Mouse (Mus musculus) megakaryocyte, embryonic 14.5 days (primary cell): Measurements from ENCODE around the gene Cep350.

ENCODE experiments used
- FLI1 ChIP-seq: IDR thresholded peaks from 2 replicates; pipeline ENCODE4 v1.6.1; 2012; ENCODE audit warnings: low read length, inconsistent platforms, mixed read lengths
- GATA1 ChIP-seq: IDR thresholded peaks from 3 replicates; pipeline ENCODE4 v1.6.1; 2012; ENCODE audit warnings: mixed read lengths, low read length, inconsistent platforms, borderline replicate concordance

- no peak for TF ChIP-seq GATA1
- no peak for TF ChIP-seq FLI1
Observed at GRCm38 (mm10) chr1:155972146-155973067, 648 bp downstream of the Cep350 start.
